ENCODE assay signal across 9 mouse cellular contexts in genomic region chr2:165323928-165324327, GRCm38 (mm10). TPM values are rescaled to one million over a fixed set of nuclear protein-coding genes. Genes with fewer than 3 reads are reported as not detected.
DNase-seq lines count a peak whose midpoint lies in the region; ATAC-seq lines count a peak whose summit lies in the region.
"Had no signal": no experiment of that assay in that cellular context is flagged by ENCODE, and none has a peak within 500 bp of the region (broad histone marks: within the 10 kb centered on the region; RNA-seq: fewer than 3 reads in every experiment).

No protein-coding gene starts in this region.

- H3K4me2 ChIP-seq in limb, embryonic 15.5 days = no peak overlapping the region
- peak overlapping the region; percentile 71 for H3K4me2 ChIP-seq in neural tube, embryonic 15.5 days

- no peak for ATAC-seq in limb, embryonic 15.5 days (ENCODE audit: insufficient number of reproducible peaks, low FRiP score, low TSS enrichment, low read depth)
- no peak for ATAC-seq in neural tube, embryonic 15.5 days (ENCODE audit: low FRiP score)

- no peaks in the 10 kb centered on the region for H3K9me3 ChIP-seq in limb, embryonic 15.5 days
- H3K9me3 ChIP-seq in neural tube, embryonic 15.5 days (replicated peaks) = no peaks in the 10 kb centered on the region

- H3K27ac ChIP-seq in limb, embryonic 15.5 days = 0 out of 2 replicates have a peak overlapping the region, but pooled peaks have one; percentile 43
- H3K27ac ChIP-seq in neural tube, embryonic 15.5 days (replicated peaks) = no peak overlapping the region

- no peaks in the 10 kb centered on the region; the same call in 1 of the 2 replicates for H3K36me3 ChIP-seq in limb, embryonic 15.5 days
- H3K36me3 ChIP-seq in neural tube, embryonic 15.5 days = no peaks in the 10 kb centered on the region

- DNase-seq in cerebellum, adult 11-12 months = peak; percentile 66
- no peak for DNase-seq in cerebellum, postnatal 4 days (ENCODE audit: low spot score in 2 of 2)
- DNase-seq in retina, postnatal 1 day = peak; percentile 43
- DNase-seq in retina, embryonic 14.5 days (ENCODE audit: low spot score) = no peak
- DNase-seq in layer of hippocampus, adult 11-12 months (ENCODE audit: low spot score) = no peak
- no peak for DNase-seq in left cerebral cortex, adult 11 months (ENCODE audit: low spot score)

- H3K27me3 ChIP-seq in limb, embryonic 15.5 days = 0 out of 2 replicates have a peak, but pooled peaks cover 2% of the 10 kb centered on the region
- H3K27me3 ChIP-seq in neural tube, embryonic 15.5 days (replicated peaks) = no peaks in the 10 kb centered on the region

- 52% methylated on average over 5 of the region's 5 CpGs for WGBS in limb, embryonic 15.5 days
- 30% methylated on average over 5 of the region's 5 CpGs for WGBS in neural tube, embryonic 15.5 days

- peaks cover 62% of the 10 kb centered on the region for H3K4me1 ChIP-seq in limb, embryonic 15.5 days
- H3K4me1 ChIP-seq in neural tube, embryonic 15.5 days = peaks cover 79% of the 10 kb centered on the region

- no peak overlapping the region for H3K4me3 ChIP-seq in limb, embryonic 15.5 days
- H3K4me3 ChIP-seq in neural tube, embryonic 15.5 days (replicated peaks) = no peak overlapping the region

- H3K9ac ChIP-seq in limb, embryonic 15.5 days = no peak overlapping the region
- 0 out of 2 replicates have a peak overlapping the region, but pooled peaks have one; percentile 26 for H3K9ac ChIP-seq in neural tube, embryonic 15.5 days (replicated peaks)

RNA-seq across cellular contexts. Expression of gene Elmo2, which starts 2.4 kb away (rescaled TPM):
- polyA plus RNA-seq in limb, embryonic 15.5 days (2015; fragmentation: Nextera tagmentation; extraction: Ambion mirVana) = 77.4 and 80.9 TPM in 2 replicates
- polyA plus RNA-seq in neural tube, embryonic 15.5 days (2015; fragmentation: Nextera tagmentation; extraction: Ambion mirVana) = 85.1 and 89.1 TPM in 2 replicates

RNA-seq across cellular contexts. Expression of gene Slc35c2, which starts 36.3 kb away (rescaled TPM):
- polyA plus RNA-seq in limb, embryonic 15.5 days (2015; fragmentation: Nextera tagmentation; extraction: Ambion mirVana) = 53.3 and 61.8 TPM in 2 replicates
- 65.6 and 68.3 TPM in 2 replicates for polyA plus RNA-seq in neural tube, embryonic 15.5 days (2015; fragmentation: Nextera tagmentation; extraction: Ambion mirVana)

RNA-seq across cellular contexts. Expression of gene Zfp663, which starts 44.6 kb away (rescaled TPM):
- 0.30 and 0.58 TPM in 2 replicates for polyA plus RNA-seq in limb, embryonic 15.5 days (2015; fragmentation: Nextera tagmentation; extraction: Ambion mirVana)
- polyA plus RNA-seq in neural tube, embryonic 15.5 days (2015; fragmentation: Nextera tagmentation; extraction: Ambion mirVana) = 3.8 and 4.7 TPM in 2 replicates
- polyA plus RNA-seq: urinary bladder, adult 2 months had no signal

Comparison
In these comparisons a context has a peak if more than half of its experiments do, and no peak if none do; other contexts are left out.
1. DNase-seq: peak in cerebellum, adult 11-12 months (single experiment) and retina, postnatal 1 day (single experiment); none in cerebellum, postnatal 4 days (0 of 2), retina, embryonic 14.5 days (single experiment), layer of hippocampus, adult 11-12 months (single experiment) and left cerebral cortex, adult 11 months (single experiment).